Mouse (Mus musculus) MEL (cell line): ENCODE measurements at regions not wholly inside any gene's neighbourhood (a gene's known extent, or its start where the extent isn't known, plus 50 kb on each side); places are given as distances from the start of the nearest gene placed in this dataset.

Experiments
- CTCF ChIP-seq, 3 experiments: IDR thresholded peaks in 2 of 3; conservative IDR thresholded peaks in 1 of 3; 2 replicates each; pipeline ENCODE4 v1.5.1; 2011 to 2012; ENCODE audit warnings: low read length in 3 of 3, low read depth in 2 of 3, mild to moderate bottlenecking in 2 of 3, improper control_type of control experiment in 1 of 3, inconsistent platforms in 1 of 3, mixed read lengths in 1 of 3, moderate library complexity in 1 of 3; ENCODE audit not compliant: control insufficient read depth in 1 of 3, insufficient read depth in 1 of 3, poor library complexity in 1 of 3, severe bottlenecking in 1 of 3
- MAX ChIP-seq: IDR thresholded peaks from 2 replicates; pipeline ENCODE4 v1.6.1; 2011; ENCODE audit warnings: low read length, improper control_type of control experiment
- MYC ChIP-seq: IDR thresholded peaks from 2 replicates; pipeline ENCODE4 v1.6.1; 2011; ENCODE audit warnings: low read depth, mild to moderate bottlenecking, low read length, improper control_type of control experiment, moderate library complexity
- USF1 ChIP-seq: IDR thresholded peaks from 2 replicates; pipeline ENCODE4 v1.6.1; 2014; ENCODE audit warnings: low read depth, mild to moderate bottlenecking, inconsistent platforms, low read length, improper control_type of control experiment, moderate library complexity

DNA sequence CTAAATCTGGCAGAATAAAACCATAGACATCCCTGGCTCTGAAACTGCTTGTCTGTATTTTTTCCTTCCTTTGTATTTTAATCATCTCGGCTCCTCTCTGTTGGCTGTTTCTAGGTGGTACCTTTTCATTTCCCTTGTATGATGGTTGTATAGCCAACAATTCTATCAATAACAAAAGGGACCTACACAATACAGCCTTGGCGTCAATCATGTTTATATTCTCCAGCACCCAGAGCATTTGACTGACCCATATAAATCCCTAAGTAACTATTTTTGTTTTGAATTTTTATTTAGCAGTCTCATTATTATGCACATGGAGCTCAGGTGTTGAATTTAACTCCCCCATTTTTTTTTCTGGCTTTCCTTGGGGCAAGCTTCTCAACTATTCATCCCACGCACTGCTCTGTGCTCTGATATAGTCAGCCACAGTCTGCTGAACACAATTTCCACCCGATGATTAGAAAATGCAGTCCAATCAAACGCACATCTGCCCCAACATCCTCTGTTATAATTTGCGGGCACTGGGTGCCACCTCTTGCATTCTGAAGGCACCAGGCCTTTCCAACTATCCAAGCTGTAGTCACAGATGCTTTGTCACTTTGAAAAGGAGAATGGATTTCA is 422.1 kb upstream of the Sphkap start:
- no peak for TF ChIP-seq CTCF (IDR thresholded peaks at IDR 0.05 in 2 of 3, conservative IDR thresholded peaks at IDR 0.05 in 1 of 3; ENCODE audit: control insufficient read depth in 1 of 3, insufficient read depth in 1 of 3, low read depth in 2 of 3, low read length in 3 of 3, poor library complexity in 1 of 3, severe bottlenecking in 1 of 3)
- no peak for TF ChIP-seq MAX
- no peak for TF ChIP-seq USF1
- TF ChIP-seq MYC, result no peak
